Mouse (Mus musculus) limb, embryonic 13.5 days (tissue): ENCODE measurements around the gene Olfr573-ps1. TPM values are rescaled to one million over a fixed set of nuclear protein-coding genes. Genes with fewer than 3 reads are reported as not detected.

Source experiments
- ATAC-seq: fragments of 200-750 bp; cut with Nextera tagmentation; 2 replicates; pipeline ENCODE4 v1.8.0; 2017; ENCODE audit warnings: low read depth, moderate number of reproducible peaks, moderate TSS enrichment; ENCODE audit not compliant: low FRiP score
- H3K27ac ChIP-seq: fragments of 300-500 bp; sonication (generic); 2 replicates; pipeline ENCODE4 v1.5.1; 2015; ENCODE audit warnings: inconsistent platforms, mild to moderate bottlenecking, moderate library complexity
- H3K27me3 ChIP-seq: fragments of 300-500 bp; sonication (generic); 2 replicates; pipeline ENCODE4 v1.6.1; 2015; ENCODE audit warnings: mild to moderate bottlenecking, inconsistent platforms
- H3K36me3 ChIP-seq: fragments of 300-500 bp; sonication (generic); 2 replicates; pipeline ENCODE4 v1.6.1; 2015; ENCODE audit warnings: inconsistent platforms, mild to moderate bottlenecking, moderate library complexity
- H3K4me1 ChIP-seq: fragments of 300-500 bp; sonication (generic); 2 replicates; pipeline ENCODE4 v1.6.1; 2015; ENCODE audit warnings: inconsistent platforms
- H3K4me2 ChIP-seq: fragments of 300-500 bp; sonication (generic); replicated peaks from 2 replicates; pipeline ENCODE4 v1.6.1; 2015; ENCODE audit warnings: inconsistent platforms, mild to moderate bottlenecking, moderate library complexity
- H3K4me3 ChIP-seq: fragments of 300-500 bp; sonication (generic); 2 replicates; pipeline ENCODE4 v1.5.1; 2015; ENCODE audit warnings: moderate library complexity, mild to moderate bottlenecking, inconsistent platforms
- H3K9ac ChIP-seq: fragments of 300-500 bp; sonication (generic); 2 replicates; pipeline ENCODE4 v1.6.1; 2015; ENCODE audit warnings: mild to moderate bottlenecking, inconsistent platforms
- H3K9me3 ChIP-seq: fragments of 300-500 bp; sonication (generic); 2 replicates; pipeline ENCODE4 v1.6.1; 2016; ENCODE audit warnings: inconsistent platforms
- WGBS: fragments of 180-500 bp; shearing (Covaris S2); methylation state at CpG from one replicate; pipeline ENCODE4 v1.1.7; 2015; 5-methylcytosine and 5-hydroxymethylcytosine counted together
- polyA plus RNA-seq: library from polyadenylated mRNA; unstranded; fragments of >200 nt; fragmentation: Nextera tagmentation; extraction: Ambion mirVana; gene quantifications from 2 replicates; pipeline ENCODE4 v1.2.1, GENCODE M21; 2015

Olfr573-ps1 gene
- polyA plus RNA-seq, 1 experiment from 2014 or later = not detected

DNA sequence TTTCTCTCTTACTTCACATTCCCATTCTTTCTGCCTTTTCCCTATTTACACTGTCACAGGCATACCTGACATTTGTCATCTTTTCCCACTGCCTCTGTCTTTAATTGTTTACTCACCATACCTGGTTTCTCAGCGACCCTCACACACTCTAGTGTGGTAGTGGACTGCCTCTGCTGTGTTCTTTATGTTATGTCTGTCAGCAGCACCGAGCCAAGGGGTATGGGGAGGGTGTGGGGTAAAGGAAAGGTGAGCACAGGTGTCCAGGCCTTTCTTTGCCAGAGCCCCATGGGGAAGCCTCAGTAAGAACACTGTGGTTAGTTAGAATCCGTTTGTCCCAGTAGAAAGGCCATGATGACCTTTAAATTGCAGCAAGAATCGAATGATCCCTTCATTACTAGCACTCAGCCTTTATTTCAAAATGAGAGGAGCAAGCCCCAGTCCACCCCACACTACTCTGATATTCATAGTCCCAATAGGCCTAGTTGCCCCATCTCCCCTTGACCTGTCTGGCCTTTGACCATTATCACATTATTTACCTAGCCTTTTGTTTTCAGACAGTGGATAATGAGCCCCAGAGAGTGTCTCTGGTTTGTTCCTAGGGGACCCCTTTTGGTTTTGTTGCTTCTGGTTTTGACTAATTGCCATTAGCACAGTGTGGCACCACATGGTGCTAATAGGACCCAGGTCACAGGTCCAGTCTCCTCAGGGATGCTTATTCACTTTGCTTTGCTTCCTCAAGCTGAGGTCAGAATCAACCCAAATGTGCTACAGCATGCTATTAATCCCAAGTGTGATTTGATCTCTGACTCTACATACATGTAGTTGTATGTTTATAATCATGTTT is 25.1 kb downstream of the Olfr573-ps1 start, which contains the start of gene Olfr571:
TSS of gene Olfr571 (minus strand) at position 505 of the 844 bp plus-strand sequence.
- Histone ChIP-seq H3K9ac (no peak within 1 kb of the TSS), H3K27me3 (no peaks in the 10 kb centered on the region), H3K9me3 (no peaks in the 10 kb centered on the region), H3K4me2 (no peak within 1 kb of the TSS), H3K4me1 (no peaks in the 10 kb centered on the region), H3K4me3 (no peak within 1 kb of the TSS), H3K27ac (no peak within 1 kb of the TSS), H3K36me3 (no peaks in the 10 kb centered on the region)
- ATAC-seq = no peak
- 60% methylated on average over 4 of the region's 4 CpGs for WGBS

DNA sequence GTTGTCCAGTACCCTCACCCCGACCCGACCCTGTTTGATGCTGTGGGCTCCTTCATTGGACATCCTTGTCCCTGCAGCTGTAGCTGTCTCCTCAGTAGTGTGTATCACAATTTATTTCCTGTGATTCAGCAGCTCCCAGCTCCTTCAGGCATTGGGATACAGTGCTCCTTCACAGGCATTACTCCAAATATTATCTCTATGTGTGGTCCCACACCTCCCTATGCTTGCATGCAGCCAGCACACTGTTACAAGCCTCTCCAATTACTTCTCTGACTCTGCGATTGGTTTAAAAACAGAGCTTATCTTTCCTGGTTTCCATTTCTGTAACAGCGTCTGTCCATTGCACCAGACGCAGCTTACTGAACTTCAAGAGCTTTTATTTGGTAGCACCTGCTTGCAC is 26.0 kb downstream of the Olfr573-ps1 start:
- Histone ChIP-seq H3K9ac (no peak overlapping the region), H3K9me3 (no peaks in the 10 kb centered on the region), H3K36me3 (no peaks in the 10 kb centered on the region), H3K4me2 (no peak overlapping the region), H3K27ac (no peak overlapping the region), H3K27me3 (no peaks in the 10 kb centered on the region), H3K4me1 (no peaks in the 10 kb centered on the region), H3K4me3 (no peak overlapping the region)
- no peak for ATAC-seq
- WGBS = 61% methylated on average over 5 of the region's 5 CpGs

GRCm38 (mm10) chr7:102915261-102915660 is 27.1 kb downstream of the Olfr573-ps1 start:
- no peak overlapping the region for H3K9ac ChIP-seq
- no peaks in the 10 kb centered on the region for H3K4me1 ChIP-seq
- no peaks in the 10 kb centered on the region for H3K36me3 ChIP-seq
- no peak overlapping the region for H3K27ac ChIP-seq
- H3K4me3 ChIP-seq = no peak overlapping the region
- H3K9me3 ChIP-seq = no peaks in the 10 kb centered on the region
- no peak for ATAC-seq
- WGBS = 19% methylated on average over 1 of the region's 1 CpGs
- H3K4me2 ChIP-seq = no peak overlapping the region
- H3K27me3 ChIP-seq = no peaks in the 10 kb centered on the region

Other genes starting within 250 kb of the Olfr573-ps1 start
- gene Olfr557, start 246.7 kb downstream of the Olfr573-ps1 start, polyA plus RNA-seq = not detected in 2 replicates
- 0.10 and 0.17 TPM in 2 replicates for gene Olfr558, start 240.4 kb downstream of the Olfr573-ps1 start, polyA plus RNA-seq
- not detected in 2 replicates for gene Olfr33, start 223.5 kb downstream of the Olfr573-ps1 start, polyA plus RNA-seq
- not detected in 2 replicates for gene Olfr559, start 215.1 kb downstream of the Olfr573-ps1 start, polyA plus RNA-seq
- gene Olfr560, start 183.2 kb downstream of the Olfr573-ps1 start, polyA plus RNA-seq = not detected in 2 replicates
- gene Olfr78, start 183.1 kb downstream of the Olfr573-ps1 start, polyA plus RNA-seq = not detected in 2 replicates
- gene Olfr561, start 171.4 kb downstream of the Olfr573-ps1 start, polyA plus RNA-seq = not detected in 2 replicates
- gene Olfr564, start 139.1 kb downstream of the Olfr573-ps1 start, polyA plus RNA-seq = not detected in 2 replicates
- gene Olfr566, start 83.8 kb downstream of the Olfr573-ps1 start, polyA plus RNA-seq = not detected in 2 replicates
- gene Olfr568, start 65.5 kb downstream of the Olfr573-ps1 start, polyA plus RNA-seq = not detected in 2 replicates
- gene Olfr569, start 51.7 kb downstream of the Olfr573-ps1 start, polyA plus RNA-seq = not detected in 2 replicates
- gene Olfr570, start 48.0 kb downstream of the Olfr573-ps1 start, polyA plus RNA-seq = not detected in 2 replicates
- gene Olfr571, start 25.0 kb downstream of the Olfr573-ps1 start, polyA plus RNA-seq = not detected in 2 replicates
- gene Olfr572, start 18.2 kb downstream of the Olfr573-ps1 start, polyA plus RNA-seq = not detected in 2 replicates
- not detected in 2 replicates for gene Olfr574, start 5.9 kb upstream of the Olfr573-ps1 start, polyA plus RNA-seq
- not detected in 2 replicates for gene Olfr575, start 16.2 kb upstream of the Olfr573-ps1 start, polyA plus RNA-seq
- not detected in 2 replicates for gene Olfr576, start 20.1 kb upstream of the Olfr573-ps1 start, polyA plus RNA-seq
- not detected in 2 replicates for gene Olfr577, start 33.4 kb upstream of the Olfr573-ps1 start, polyA plus RNA-seq
- not detected in 2 replicates for gene Olfr578, start 46.7 kb upstream of the Olfr573-ps1 start, polyA plus RNA-seq
- not detected in 2 replicates for gene Olfr582, start 95.4 kb upstream of the Olfr573-ps1 start, polyA plus RNA-seq
- not detected in 2 replicates for gene Olfr583, start 108.7 kb upstream of the Olfr573-ps1 start, polyA plus RNA-seq
- gene Olfr584, start 139.3 kb upstream of the Olfr573-ps1 start, polyA plus RNA-seq = not detected in 2 replicates
- not detected in 2 replicates for gene Olfr585, start 155.1 kb upstream of the Olfr573-ps1 start, polyA plus RNA-seq
- gene Olfr586, start 183.1 kb upstream of the Olfr573-ps1 start, polyA plus RNA-seq = not detected in 2 replicates
- gene Olfr588-ps1, start 198.3 kb upstream of the Olfr573-ps1 start, polyA plus RNA-seq = not detected in 2 replicates
- gene Olfr589, start 213.8 kb upstream of the Olfr573-ps1 start, polyA plus RNA-seq = not detected in 2 replicates
- not detected in 2 replicates for gene Olfr591, start 235.8 kb upstream of the Olfr573-ps1 start, polyA plus RNA-seq
- not detected in 2 replicates for gene Olfr592, start 242.2 kb upstream of the Olfr573-ps1 start, polyA plus RNA-seq